Mouse (Mus musculus) midbrain, embryonic 15.5 days (tissue): Measurements from ENCODE around the gene Skp1a. TPM values are rescaled to one million over a fixed set of nuclear protein-coding genes. Genes with fewer than 3 reads are reported as not detected.

ENCODE experiments used
- ATAC-seq: fragments of 200-750 bp; cut with Nextera tagmentation; replicated peaks from 2 replicates; pipeline ENCODE4 v1.8.0; 2017; ENCODE audit warnings: moderate TSS enrichment
- H3K27ac ChIP-seq: fragments of 300-500 bp; sonication (generic); 2 replicates; pipeline ENCODE4 v1.5.1; 2015; ENCODE audit warnings: mild to moderate bottlenecking, inconsistent platforms
- H3K27me3 ChIP-seq: fragments of 300-500 bp; sonication (generic); replicated peaks from 2 replicates; pipeline ENCODE4 v1.6.1; 2015; ENCODE audit warnings: inconsistent platforms
- H3K36me3 ChIP-seq: fragments of 300-500 bp; sonication (generic); replicated peaks from 2 replicates; pipeline ENCODE4 v1.6.1; 2015; ENCODE audit warnings: inconsistent platforms
- H3K4me1 ChIP-seq: fragments of 300-500 bp; sonication (generic); 2 replicates; pipeline ENCODE4 v1.6.1; 2015; ENCODE audit warnings: inconsistent platforms
- H3K4me2 ChIP-seq: fragments of 300-500 bp; sonication (generic); 2 replicates; pipeline ENCODE4 v1.6.1; 2015; ENCODE audit warnings: inconsistent platforms, mild to moderate bottlenecking, moderate library complexity
- H3K4me3 ChIP-seq: fragments of 300-500 bp; sonication (generic); 2 replicates; pipeline ENCODE4 v1.5.1; 2015; ENCODE audit warnings: mild to moderate bottlenecking, inconsistent platforms
- H3K9ac ChIP-seq: fragments of 300-500 bp; sonication (generic); 2 replicates; pipeline ENCODE4 v1.6.1; 2015; ENCODE audit warnings: mild to moderate bottlenecking, inconsistent platforms
- H3K9me3 ChIP-seq: fragments of 300-500 bp; sonication (generic); 2 replicates; pipeline ENCODE4 v1.6.1; 2016; ENCODE audit warnings: inconsistent platforms
- WGBS: fragments of 180-500 bp; shearing (Covaris S2); methylation state at CpG from one replicate; pipeline ENCODE4 v1.1.7; 2015; ENCODE audit warnings: mixed read lengths; 5-methylcytosine and 5-hydroxymethylcytosine counted together
- polyA plus RNA-seq: library from polyadenylated mRNA; unstranded; fragments of >200 nt; fragmentation: Nextera tagmentation; extraction: Ambion mirVana; gene quantifications from 2 replicates; pipeline ENCODE4 v1.2.1, GENCODE M21; 2015

Gene Skp1a
- polyA plus RNA-seq, 1 experiment from 2014 or later = 933 TPM

DNA sequence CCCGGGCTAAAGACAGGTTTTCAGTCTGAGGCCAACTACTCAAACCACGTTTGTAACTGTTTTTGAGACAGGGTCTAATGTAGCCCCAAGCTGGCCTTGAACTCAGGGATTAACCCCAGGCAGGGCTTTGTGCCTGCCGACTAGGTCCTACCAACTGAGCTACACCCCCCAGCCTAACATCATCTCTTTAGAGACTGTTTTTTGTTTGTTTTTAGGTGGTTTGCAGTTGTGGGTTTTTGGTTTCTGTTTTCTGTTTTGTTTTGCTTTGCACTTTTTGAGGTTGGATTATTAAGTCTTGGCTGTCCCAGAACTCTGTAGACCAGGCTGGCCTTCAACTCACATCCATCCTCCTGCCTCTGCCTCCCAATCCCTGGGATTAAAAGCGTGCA, 42.1 kb downstream of the Skp1a start:
- WGBS = 80% methylated on average over 4 of the region's 4 CpGs
- Histone ChIP-seq H3K4me1 (no peaks in the 10 kb centered on the region), H3K9ac (no peak overlapping the region), H3K36me3 (no peaks in the 10 kb centered on the region), H3K27ac (no peak overlapping the region), H3K9me3 (no peaks in the 10 kb centered on the region), H3K4me2 (no peak overlapping the region), H3K4me3 (no peak overlapping the region), H3K27me3 (no peaks in the 10 kb centered on the region)
- no peak for ATAC-seq

DNA sequence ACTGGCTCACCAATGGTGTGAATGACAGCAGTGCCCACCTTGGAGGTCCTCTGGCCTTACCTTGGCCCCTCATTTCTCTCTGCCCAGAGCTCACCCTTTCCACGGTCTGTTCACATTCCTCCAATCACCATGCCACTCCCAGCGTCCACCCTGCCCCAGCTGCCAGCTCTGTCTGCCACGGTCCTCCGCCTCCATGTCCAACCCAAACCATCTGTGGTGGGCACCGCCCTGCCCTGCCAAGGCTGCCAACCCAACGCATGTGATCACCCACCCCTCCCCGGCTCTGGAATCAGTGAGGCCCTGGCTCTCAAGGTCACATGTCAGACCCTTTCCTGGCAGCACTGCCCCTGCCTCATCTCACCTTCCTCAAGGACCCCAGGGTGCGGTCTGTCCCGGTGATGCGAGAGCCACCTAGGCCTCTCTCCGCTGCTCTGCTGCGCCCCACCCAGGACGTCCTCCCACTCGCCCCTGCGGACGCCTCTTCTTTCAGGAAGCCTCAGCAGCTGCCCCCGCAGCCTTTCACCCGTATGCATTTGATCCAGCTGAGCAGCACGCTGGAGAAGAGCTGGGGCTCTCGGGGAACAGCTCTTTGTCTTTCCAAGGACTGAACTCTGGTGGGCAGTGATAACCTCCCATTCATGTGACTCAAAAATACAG, 42.8 kb downstream of the Skp1a start:
- WGBS = 87% methylated on average over 20 of the region's 20 CpGs
- Histone ChIP-seq H3K9me3 (no peaks in the 10 kb centered on the region), H3K4me1 (no peaks in the 10 kb centered on the region), H3K4me3 (no peak overlapping the region), H3K36me3 (no peaks in the 10 kb centered on the region), H3K27ac (no peak overlapping the region), H3K4me2 (no peak overlapping the region), H3K9ac (no peak overlapping the region), H3K27me3 (no peaks in the 10 kb centered on the region)
- no peak for ATAC-seq

DNA sequence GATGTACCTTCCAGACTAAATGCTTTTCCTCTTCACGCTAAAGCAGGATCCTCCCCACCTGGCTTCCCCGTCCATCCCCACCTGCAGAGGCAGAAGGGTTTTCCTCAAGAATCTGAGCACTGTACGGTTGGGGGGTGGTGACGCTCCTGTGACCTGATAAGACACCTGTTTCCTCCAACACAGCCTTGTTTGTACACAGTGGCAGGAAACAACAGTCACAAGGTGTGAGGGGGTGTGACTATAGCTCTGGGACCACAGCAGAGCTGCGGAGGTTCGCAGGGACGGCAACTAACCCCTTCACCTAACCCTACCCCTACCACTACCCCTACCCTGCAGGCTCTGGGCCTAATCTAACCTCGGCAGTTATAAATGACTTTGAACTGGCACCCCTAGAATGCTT, 43.6 kb downstream of the Skp1a start:
- Histone ChIP-seq H3K4me1 (no peaks in the 10 kb centered on the region), H3K36me3 (no peaks in the 10 kb centered on the region), H3K27me3 (no peaks in the 10 kb centered on the region), H3K4me3 (no peak overlapping the region), H3K27ac (no peak overlapping the region), H3K4me2 (no peak overlapping the region), H3K9ac (no peak overlapping the region), H3K9me3 (no peaks in the 10 kb centered on the region)
- no peak for ATAC-seq
- WGBS = 93% methylated on average over 8 of the region's 8 CpGs

DNA sequence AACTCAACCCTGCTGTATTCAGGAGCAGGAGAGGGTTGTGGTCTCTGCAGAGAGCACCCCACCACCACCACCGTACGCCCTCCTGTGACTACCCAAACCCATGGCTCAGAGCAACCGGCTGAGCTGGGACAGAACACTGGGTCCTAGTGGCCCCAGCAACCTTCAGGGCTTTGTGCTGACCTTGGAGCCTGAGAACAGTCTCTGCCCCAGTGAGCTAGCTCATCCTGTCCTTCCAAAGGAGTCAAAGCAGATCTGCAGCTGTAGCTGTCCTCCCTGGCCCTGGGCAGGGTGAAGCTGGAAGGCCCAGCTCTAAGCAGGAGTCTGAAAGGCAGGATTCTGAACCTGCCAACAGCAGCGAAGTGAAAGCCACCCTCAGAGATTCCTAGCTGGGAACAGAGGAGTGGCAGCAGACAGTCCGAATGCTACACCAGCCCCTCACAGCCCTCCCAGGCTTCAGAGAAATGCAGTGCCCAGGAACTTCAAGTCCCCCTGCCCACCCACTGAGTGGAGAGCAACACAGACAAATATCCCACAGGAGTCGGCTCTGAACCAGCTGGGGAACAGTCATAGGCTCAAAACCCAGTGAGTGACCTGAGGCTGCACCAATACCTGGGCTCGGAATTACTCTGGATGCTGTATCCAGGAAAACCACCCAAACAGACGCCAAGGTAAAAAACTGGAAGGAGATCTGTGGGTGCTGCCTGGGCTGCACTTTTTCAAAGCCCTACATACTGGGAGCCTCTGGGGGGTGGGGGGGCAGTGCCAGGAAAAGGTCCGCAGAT, 44.2 kb downstream of the Skp1a start:
- no peak for ATAC-seq
- Histone ChIP-seq H3K4me3 (no peak overlapping the region), H3K27ac (no peak overlapping the region), H3K27me3 (0 out of 2 replicates have a peak, but pooled peaks cover 3% of the 10 kb centered on the region), H3K9me3 (no peaks in the 10 kb centered on the region), H3K36me3 (no peaks in the 10 kb centered on the region), H3K4me1 (no peaks in the 10 kb centered on the region), H3K4me2 (no peak overlapping the region), H3K9ac (no peak overlapping the region)
- 84% methylated on average over 9 of the region's 9 CpGs for WGBS

DNA sequence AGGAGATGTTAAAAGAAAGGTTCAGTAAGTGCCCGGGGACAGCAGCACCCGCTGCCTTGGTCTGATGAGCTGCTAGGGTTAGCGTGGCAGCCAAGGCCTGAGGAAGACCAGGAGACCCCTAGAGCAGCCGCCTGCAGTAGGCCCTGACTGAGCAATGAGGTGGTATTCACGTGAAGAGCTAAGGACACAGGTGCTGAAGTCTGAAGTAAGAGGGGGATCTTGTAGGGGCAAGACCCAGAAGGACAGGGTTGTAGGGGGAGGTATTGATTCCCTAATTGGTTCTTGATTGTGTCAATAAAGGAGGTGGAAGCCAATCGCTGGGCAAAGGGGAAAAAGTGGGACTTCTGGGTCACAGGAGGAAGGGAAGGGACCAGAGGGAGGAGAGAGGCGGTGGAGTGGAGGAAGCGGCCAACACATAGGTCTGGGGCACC, 45.2 kb downstream of the Skp1a start:
- H3K9ac ChIP-seq = no peak overlapping the region
- no peak overlapping the region for H3K27ac ChIP-seq
- 89% methylated on average over 8 of the region's 8 CpGs for WGBS
- H3K4me1 ChIP-seq = no peaks in the 10 kb centered on the region
- no peak overlapping the region for H3K4me3 ChIP-seq
- ATAC-seq = no peak
- H3K9me3 ChIP-seq = no peaks in the 10 kb centered on the region
- H3K4me2 ChIP-seq = no peak overlapping the region
- H3K27me3 ChIP-seq = peaks cover 11% of the 10 kb centered on the region; the same call in 1 of the 2 replicates
- no peaks in the 10 kb centered on the region for H3K36me3 ChIP-seq

DNA sequence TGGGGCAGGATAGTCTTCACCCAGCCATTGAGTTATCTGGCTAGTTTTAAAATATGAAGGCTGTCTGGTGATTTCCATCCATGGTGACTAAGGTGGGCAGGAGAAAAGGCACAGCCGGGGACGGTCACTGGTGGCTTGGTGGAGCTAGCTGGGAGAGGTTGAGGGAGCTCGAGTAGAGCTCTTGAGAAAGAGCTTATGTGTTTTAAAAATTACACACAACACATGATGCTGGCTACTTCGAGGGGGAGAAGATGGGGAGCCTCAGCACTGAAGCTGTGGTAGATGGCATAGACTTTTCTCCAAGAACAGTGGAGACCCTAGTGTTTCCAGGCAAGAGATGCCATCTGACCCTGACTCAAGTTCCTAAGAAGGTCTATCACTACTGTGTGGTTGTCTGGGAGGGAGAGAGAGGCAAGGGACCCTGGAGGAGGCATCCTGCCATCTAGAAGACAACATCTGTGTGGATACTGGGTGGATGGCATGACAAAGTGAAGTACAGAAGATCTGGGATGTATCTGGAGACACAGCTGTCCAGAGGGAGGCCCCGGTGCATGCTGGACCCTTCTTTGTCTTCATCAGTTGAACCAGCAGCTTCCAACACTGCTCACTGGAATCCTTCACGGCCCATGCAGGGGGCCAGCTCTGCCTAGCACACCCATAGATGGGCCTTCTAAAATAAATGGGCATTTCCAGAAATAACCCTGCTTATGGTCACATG, 45.8 kb downstream of the Skp1a start:
- 93% methylated on average over 6 of the region's 6 CpGs for WGBS
- H3K36me3 ChIP-seq = no peaks in the 10 kb centered on the region
- H3K27me3 ChIP-seq = peaks cover 16% of the 10 kb centered on the region; the same call in 1 of the 2 replicates
- H3K4me3 ChIP-seq = no peak overlapping the region
- H3K4me1 ChIP-seq = peaks cover 3% of the 10 kb centered on the region
- no peak for ATAC-seq
- no peaks in the 10 kb centered on the region for H3K9me3 ChIP-seq
- H3K9ac ChIP-seq = no peak overlapping the region
- no peak overlapping the region for H3K4me2 ChIP-seq
- no peak overlapping the region for H3K27ac ChIP-seq

- no peak for ATAC-seq
- H3K9ac ChIP-seq = no peak overlapping the region
- no peak overlapping the region for H3K4me3 ChIP-seq
- no peak overlapping the region for H3K27ac ChIP-seq
- H3K9me3 ChIP-seq = no peaks in the 10 kb centered on the region
- no peaks in the 10 kb centered on the region for H3K36me3 ChIP-seq
- no peak overlapping the region for H3K4me2 ChIP-seq
- WGBS = 95% methylated on average over 3 of the region's 3 CpGs
- peaks cover 7% of the 10 kb centered on the region for H3K4me1 ChIP-seq
- peaks cover 22% of the 10 kb centered on the region; the same call in 1 of the 2 replicates for H3K27me3 ChIP-seq
Observed at GRCm38 (mm10) chr11:52278164-52278563, 46.4 kb downstream of the Skp1a start.

GRCm38 (mm10) chr11:52278991-52279390, 47.2 kb downstream of the Skp1a start:
- Histone ChIP-seq H3K36me3 (no peaks in the 10 kb centered on the region), H3K27me3 (peaks cover 27% of the 10 kb centered on the region; the same call in 1 of the 2 replicates), H3K9me3 (no peaks in the 10 kb centered on the region), H3K27ac (no peak overlapping the region), H3K9ac (no peak overlapping the region), H3K4me3 (no peak overlapping the region), H3K4me1 (peaks cover 15% of the 10 kb centered on the region), H3K4me2 (no peak overlapping the region)
- WGBS = 88% methylated on average over 6 of the region's 6 CpGs
- no peak for ATAC-seq

DNA sequence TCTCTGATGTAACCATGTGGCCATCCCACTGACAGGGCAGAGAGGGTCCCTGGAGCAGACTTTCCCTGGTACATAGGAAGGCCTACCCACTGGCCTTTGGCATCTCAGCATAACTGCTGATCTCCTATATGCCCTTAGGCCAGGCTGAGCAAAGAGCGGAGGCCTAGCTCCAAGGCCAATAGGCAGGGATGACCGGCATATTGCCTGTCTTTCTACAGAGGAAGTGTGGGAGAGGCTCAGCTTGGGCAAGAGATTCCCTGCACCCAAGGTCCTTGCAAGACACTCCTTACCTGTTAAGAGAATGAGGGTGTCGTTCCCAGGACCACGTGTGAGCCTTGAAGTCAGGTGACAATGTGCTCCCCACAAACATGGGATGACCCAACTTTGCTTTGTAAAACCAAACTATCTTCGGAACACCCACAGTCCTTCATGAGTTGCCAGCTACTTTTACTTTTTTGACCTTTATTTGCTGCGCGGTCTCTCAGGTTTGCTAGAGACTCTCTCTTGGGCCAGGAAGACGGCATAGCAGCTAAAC, 47.9 kb downstream of the Skp1a start:
- no peak overlapping the region for H3K27ac ChIP-seq
- no peak overlapping the region for H3K4me2 ChIP-seq
- H3K4me1 ChIP-seq = peaks cover 22% of the 10 kb centered on the region
- H3K9ac ChIP-seq = no peak overlapping the region
- no peak overlapping the region for H3K4me3 ChIP-seq
- no peaks in the 10 kb centered on the region for H3K9me3 ChIP-seq
- no peak for ATAC-seq
- WGBS = 93% methylated on average over 8 of the region's 8 CpGs
- no peaks in the 10 kb centered on the region for H3K36me3 ChIP-seq
- peaks cover 33% of the 10 kb centered on the region; the same call in 1 of the 2 replicates for H3K27me3 ChIP-seq

DNA sequence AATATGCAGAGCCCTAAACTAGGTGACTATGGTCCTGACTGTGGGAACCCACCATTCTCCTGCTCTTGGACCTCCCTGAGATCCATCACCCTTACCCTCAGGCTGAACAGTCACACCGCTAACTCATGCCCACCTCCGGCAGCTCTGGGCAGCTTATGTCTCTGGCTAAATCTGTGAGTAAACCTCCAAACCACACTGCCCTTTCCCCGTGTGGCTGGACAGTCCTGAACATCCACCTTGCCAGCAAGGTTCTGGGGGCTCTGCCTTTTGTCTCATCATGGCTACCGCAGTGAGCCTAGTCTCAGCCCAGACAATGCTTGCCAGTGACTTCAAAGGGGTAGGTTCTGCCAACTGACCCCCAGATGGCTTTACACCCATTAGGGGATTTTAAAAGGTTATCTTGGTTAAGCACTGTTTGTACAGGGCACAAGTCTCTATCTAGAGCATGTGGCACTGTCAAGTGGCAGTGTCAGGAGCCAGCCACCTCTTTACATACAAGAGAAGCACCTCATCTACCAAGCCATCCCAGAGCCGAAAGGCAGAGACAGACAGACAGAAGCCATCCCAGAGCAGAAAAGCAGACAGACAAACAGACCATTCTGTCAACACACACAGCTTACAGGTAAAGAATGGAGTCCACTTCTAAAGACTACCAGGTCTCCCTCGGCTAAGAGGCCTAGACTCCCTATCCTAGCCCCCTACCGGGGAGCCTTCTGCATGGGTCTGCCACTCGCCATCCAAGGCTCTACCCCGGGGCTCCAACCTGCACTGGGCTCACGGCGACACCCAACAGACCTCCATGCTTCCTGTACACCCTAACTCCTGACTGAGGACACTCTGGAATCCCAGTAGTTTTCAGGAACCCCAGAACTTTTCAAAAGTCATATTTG, 49.0 kb downstream of the Skp1a start:
- H3K36me3 ChIP-seq = no peaks in the 10 kb centered on the region
- WGBS = 92% methylated on average over 11 of the region's 11 CpGs
- peaks cover 22% of the 10 kb centered on the region for H3K4me1 ChIP-seq
- H3K27ac ChIP-seq = no peak overlapping the region
- no peaks in the 10 kb centered on the region for H3K9me3 ChIP-seq
- H3K4me3 ChIP-seq = no peak overlapping the region
- H3K9ac ChIP-seq = no peak overlapping the region
- no peak overlapping the region for H3K4me2 ChIP-seq
- ATAC-seq = no peak
- peaks cover 44% of the 10 kb centered on the region for H3K27me3 ChIP-seq

DNA sequence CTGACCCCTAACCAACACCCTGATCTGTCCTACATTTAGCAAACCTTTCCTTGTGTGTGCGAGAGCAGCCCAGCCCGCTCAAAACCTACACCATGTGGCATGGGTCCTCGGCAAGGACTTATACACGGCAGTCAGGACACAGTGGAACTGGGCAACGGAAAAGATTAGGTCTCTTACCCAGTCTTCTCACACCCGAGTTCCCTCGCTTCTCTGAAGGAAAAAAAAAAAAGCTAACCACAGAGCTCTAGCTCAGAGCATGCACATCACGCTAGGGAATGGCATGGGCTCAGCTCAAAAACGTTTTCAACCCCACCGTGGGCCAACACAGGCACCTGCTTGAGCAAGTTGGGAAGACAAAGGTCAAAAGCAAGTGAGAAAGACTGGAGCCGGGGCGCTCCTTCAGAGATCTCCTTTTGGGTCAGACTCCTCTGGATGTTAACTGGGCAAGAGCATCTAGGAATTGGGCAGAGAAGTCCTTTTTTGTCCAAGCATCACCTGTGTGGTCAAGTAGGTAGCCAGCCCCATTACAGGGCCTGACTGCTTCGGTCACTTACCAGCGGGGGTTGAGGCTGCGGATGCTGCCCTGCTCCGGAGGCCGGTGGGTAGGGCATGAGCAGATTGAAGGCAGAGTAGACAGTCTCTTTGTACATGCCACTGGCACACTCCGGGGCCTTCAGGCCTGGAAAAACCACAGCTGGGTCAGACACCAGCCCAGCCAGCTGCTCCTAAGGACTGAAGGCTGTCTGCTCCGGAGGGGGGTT, 50.0 kb downstream of the Skp1a start:
- H3K27me3 ChIP-seq = peaks cover 47% of the 10 kb centered on the region
- no peaks in the 10 kb centered on the region for H3K36me3 ChIP-seq
- no peak overlapping the region for H3K27ac ChIP-seq
- peak overlapping the region; percentile 96 for H3K4me2 ChIP-seq
- no peak for ATAC-seq
- 64% methylated on average over 19 of the region's 19 CpGs for WGBS
- H3K9ac ChIP-seq = no peak overlapping the region
- no peaks in the 10 kb centered on the region for H3K9me3 ChIP-seq
- H3K4me3 ChIP-seq = peak overlapping the region; percentile 55
- peaks cover 22% of the 10 kb centered on the region for H3K4me1 ChIP-seq
